ENCODE assay signal across 18 mouse cellular contexts in the genomic region with DNA sequence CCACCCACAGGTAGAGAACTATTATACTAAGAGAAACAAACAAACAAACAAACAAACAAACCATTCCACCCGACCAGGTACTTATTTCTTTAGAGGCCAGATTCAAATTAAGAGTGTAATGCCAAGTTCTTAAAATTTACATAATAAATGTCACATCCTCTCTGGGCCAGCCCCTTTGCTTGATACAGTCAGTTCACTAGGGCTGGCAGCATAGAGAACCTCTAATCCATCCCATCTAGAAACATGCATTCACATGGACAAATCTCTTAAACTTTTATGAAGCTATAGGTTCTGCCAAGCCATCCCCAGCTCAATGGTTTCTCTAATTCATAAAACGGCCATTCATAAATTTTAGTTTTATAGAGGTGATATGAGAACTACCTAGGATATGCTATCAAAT.
"Had no signal": no experiment of that assay in that cellular context is flagged by ENCODE, and none has a peak within 500 bp of the region (broad histone marks: within the 10 kb centered on the region; RNA-seq: fewer than 3 reads in every experiment).

No protein-coding gene starts in this region.

- DNase-seq: kidney, adult 18-20 months; kidney, adult 9 months; kidney, postnatal 14 days; left cerebral cortex, postnatal 4 days; liver, postnatal 0 days; lung, embryonic 14.5 days; midbrain, embryonic 14.5 days; retina, postnatal 1 day; right cerebral cortex, postnatal 25 days; spleen, adult 18-20 months; thymus, adult 2 months; thymus, postnatal 14 days; thymus, postnatal 4 days had no signal

- H3K9me3 ChIP-seq: limb, embryonic 12.5 days; limb, embryonic 15.5 days; neural tube, embryonic 13.5 days had no signal

- H3K27ac ChIP-seq: limb, embryonic 12.5 days; limb, embryonic 15.5 days; liver, embryonic 14.5 days; macrophage; neural tube, embryonic 13.5 days had no signal

- H3K4me1 ChIP-seq: limb, embryonic 12.5 days had no signal

- H3K36me3 ChIP-seq: limb, embryonic 15.5 days; neural tube, embryonic 13.5 days had no signal

- H3K9ac ChIP-seq: limb, embryonic 12.5 days; limb, embryonic 15.5 days; liver, embryonic 14.5 days; liver, postnatal 0 days; lung, embryonic 14.5 days; neural tube, embryonic 13.5 days had no signal

- H3K27me3 ChIP-seq: limb, embryonic 12.5 days; limb, embryonic 15.5 days; neural tube, embryonic 13.5 days had no signal

- ATAC-seq: liver, postnatal 0 days had no signal
